Mouse (Mus musculus) limb, embryonic 10.5 days (tissue): ENCODE measurements around the gene Phlda1. TPM values are rescaled to one million over a fixed set of nuclear protein-coding genes. Genes with fewer than 3 reads are reported as not detected.
A peak's percentile ranks its signal among the peaks of the same experiment; 100 is the strongest.

ENCODE experiments used
- DNase-seq: peaks from one replicate; pipeline ENCODE4 v3.0.0-alpha.2; 2017; ENCODE audit warnings: low spot score
- H3K27ac ChIP-seq: fragments of 300-500 bp; sonication (generic); 2 replicates; pipeline ENCODE4 v1.5.1; 2016; ENCODE audit warnings: mild to moderate bottlenecking
- H3K27me3 ChIP-seq: fragments of 300-500 bp; sonication (generic); 2 replicates; pipeline ENCODE4 v1.6.1; 2016; ENCODE audit warnings: low read depth, mild to moderate bottlenecking; ENCODE audit not compliant: poor library complexity, severe bottlenecking
- H3K36me3 ChIP-seq: fragments of 300-500 bp; sonication (generic); 2 replicates; pipeline ENCODE4 v1.6.1; 2016; ENCODE audit warnings: mild to moderate bottlenecking, moderate library complexity
- H3K4me1 ChIP-seq: fragments of 300-500 bp; sonication (generic); 2 replicates; pipeline ENCODE4 v1.6.1; 2016
- H3K4me3 ChIP-seq: fragments of 300-500 bp; sonication (generic); 2 replicates; pipeline ENCODE4 v1.5.1; 2016; ENCODE audit warnings: mild to moderate bottlenecking, moderate library complexity
- H3K9me3 ChIP-seq: fragments of 300-500 bp; sonication (generic); replicated peaks from 2 replicates; pipeline ENCODE4 v1.6.1; 2016; ENCODE audit warnings: mild to moderate bottlenecking
- WGBS: fragments of 180-500 bp; shearing (Covaris S2); methylation state at CpG from one replicate; pipeline ENCODE4 v1.1.7; 2016; 5-methylcytosine and 5-hydroxymethylcytosine counted together
- polyA plus RNA-seq: library from polyadenylated mRNA; unstranded; fragments of >200 nt; fragmentation: Nextera tagmentation; extraction: Ambion mirVana; gene quantifications from 2 replicates; pipeline ENCODE4 v1.2.1, GENCODE M21; 2016

The Phlda1 gene
- polyA plus RNA-seq, 1 experiment from 2014 or later: 19.8 TPM

GRCm38 (mm10) chr10:111520621-111521020 lies 14.5 kb downstream of the Phlda1 start:
- no peaks in the 10 kb centered on the region for H3K36me3 ChIP-seq
- H3K27me3 ChIP-seq: no peaks in the 10 kb centered on the region
- H3K4me3 ChIP-seq: no peak overlapping the region
- peak overlapping the region; percentile 47; the same call in 1 of the 2 replicates for H3K27ac ChIP-seq
- H3K4me1 ChIP-seq: peaks cover 56% of the 10 kb centered on the region
- H3K9me3 ChIP-seq: no peaks in the 10 kb centered on the region
- WGBS: 62% methylated on average over 3 of the region's 3 CpGs
- DNase-seq: no peak

DNA sequence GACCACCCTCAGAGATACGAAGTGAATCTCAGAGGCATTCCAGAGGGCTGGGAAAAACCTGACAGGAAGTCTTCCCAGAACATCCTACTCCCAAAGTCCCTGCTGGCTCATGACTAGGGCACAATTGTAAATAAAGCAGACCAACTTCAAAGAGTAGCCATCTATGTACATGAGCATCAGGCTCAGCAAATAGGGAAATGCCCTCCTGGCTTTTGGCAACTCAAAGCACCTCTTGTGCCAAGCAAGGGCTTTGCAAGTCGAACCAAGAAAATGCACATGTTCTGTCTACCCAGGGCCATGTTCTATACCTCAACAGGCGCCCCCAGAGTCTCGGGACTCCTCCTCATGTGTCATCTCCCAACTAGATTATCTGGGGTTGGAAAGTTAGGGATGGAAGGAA lies 15.6 kb downstream of the Phlda1 start:
- Histone ChIP-seq H3K36me3 (no peaks in the 10 kb centered on the region), H3K27me3 (no peaks in the 10 kb centered on the region), H3K27ac (no peak overlapping the region; the same call in 1 of the 2 replicates), H3K4me3 (no peak overlapping the region), H3K9me3 (no peaks in the 10 kb centered on the region), H3K4me1 (peaks cover 56% of the 10 kb centered on the region)
- DNase-seq: no peak
- 71% methylated on average over 4 of the region's 4 CpGs for WGBS

DNA sequence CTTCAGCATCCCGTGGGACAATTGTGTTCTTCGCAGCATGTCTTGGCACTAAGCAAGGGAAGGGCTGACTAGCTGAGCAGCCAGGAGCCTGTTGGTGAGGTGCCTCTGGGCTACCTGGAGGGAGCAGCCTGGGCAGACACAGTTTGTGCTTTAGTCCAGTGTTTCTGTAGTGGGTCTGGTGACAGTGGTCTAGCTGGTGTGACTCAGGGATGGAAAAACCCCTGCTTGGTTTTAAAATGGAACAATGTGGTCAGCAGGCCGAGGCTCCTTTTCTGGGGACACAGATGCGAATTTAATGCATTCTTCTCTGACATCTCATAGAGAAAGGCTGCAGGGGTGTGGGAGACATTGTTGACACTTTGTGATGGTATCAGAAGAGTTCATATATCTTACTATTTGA lies 16.1 kb downstream of the Phlda1 start:
- no peaks in the 10 kb centered on the region for H3K36me3 ChIP-seq
- DNase-seq: no peak
- H3K4me1 ChIP-seq: peaks cover 56% of the 10 kb centered on the region
- no peaks in the 10 kb centered on the region for H3K27me3 ChIP-seq
- 81% methylated on average over 4 of the region's 4 CpGs for WGBS
- H3K9me3 ChIP-seq: no peaks in the 10 kb centered on the region
- H3K27ac ChIP-seq: no peak overlapping the region
- no peak overlapping the region for H3K4me3 ChIP-seq

DNA sequence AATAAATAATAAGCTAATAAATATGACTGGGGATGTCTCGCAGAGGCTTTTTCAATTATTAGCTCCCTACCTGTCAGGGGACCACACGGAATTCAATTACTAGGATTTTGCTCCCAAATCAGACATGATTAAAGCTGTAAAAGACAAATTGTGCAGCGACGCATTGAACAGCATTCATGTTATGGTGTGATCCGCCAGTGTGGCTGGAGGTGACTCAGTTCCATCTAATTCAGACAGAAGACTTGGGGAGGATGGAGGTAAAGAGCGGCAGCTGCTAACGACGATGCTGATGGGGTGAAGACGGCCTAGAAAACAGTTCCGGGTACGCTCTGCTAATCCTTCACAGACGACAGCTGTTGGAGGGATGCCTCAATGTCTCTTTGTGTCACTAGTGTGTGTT lies 17.8 kb downstream of the Phlda1 start:
- Histone ChIP-seq H3K9me3 (no peaks in the 10 kb centered on the region), H3K27me3 (no peaks in the 10 kb centered on the region), H3K4me3 (no peak overlapping the region), H3K36me3 (no peaks in the 10 kb centered on the region), H3K27ac (no peak overlapping the region), H3K4me1 (peaks cover 56% of the 10 kb centered on the region)
- DNase-seq: no peak
- 84% methylated on average over 12 of the region's 12 CpGs for WGBS

DNA sequence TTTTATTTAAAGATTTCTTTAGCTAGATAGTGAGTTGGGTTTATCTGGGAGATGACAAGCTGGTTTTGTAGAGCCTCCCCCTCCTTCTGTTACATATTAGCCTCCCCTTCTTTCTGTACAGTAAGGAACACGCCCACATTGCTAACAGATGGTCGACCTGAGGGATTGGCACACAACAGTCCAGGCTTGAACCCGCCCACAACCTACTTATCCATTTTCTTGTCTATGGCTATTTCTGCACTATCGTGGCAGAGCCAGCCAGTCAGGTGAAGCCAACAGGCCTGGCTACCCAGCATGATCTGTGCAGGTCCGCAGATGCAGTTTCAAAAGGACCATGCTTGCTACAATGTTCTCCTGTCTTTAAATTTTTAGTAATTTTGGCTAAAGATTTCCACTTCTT lies 21.0 kb downstream of the Phlda1 start:
- DNase-seq: no peak
- Histone ChIP-seq H3K27ac (no peak overlapping the region), H3K9me3 (no peaks in the 10 kb centered on the region), H3K27me3 (no peaks in the 10 kb centered on the region), H3K36me3 (no peaks in the 10 kb centered on the region), H3K4me3 (no peak overlapping the region), H3K4me1 (peaks cover 32% of the 10 kb centered on the region)
- 86% methylated on average over 5 of the region's 5 CpGs for WGBS

GRCm38 (mm10) chr10:111527613-111528012 lies 21.5 kb downstream of the Phlda1 start:
- H3K4me1 ChIP-seq: peaks cover 27% of the 10 kb centered on the region
- H3K27ac ChIP-seq: no peak overlapping the region
- no peak for DNase-seq
- no peak overlapping the region for H3K4me3 ChIP-seq
- 95% methylated on average over 7 of the region's 7 CpGs for WGBS
- H3K36me3 ChIP-seq: no peaks in the 10 kb centered on the region
- no peaks in the 10 kb centered on the region for H3K9me3 ChIP-seq
- no peaks in the 10 kb centered on the region for H3K27me3 ChIP-seq

GRCm38 (mm10) chr10:111528283-111528682 lies 22.2 kb downstream of the Phlda1 start:
- Histone ChIP-seq H3K27me3 (no peaks in the 10 kb centered on the region), H3K36me3 (no peaks in the 10 kb centered on the region), H3K9me3 (no peaks in the 10 kb centered on the region), H3K4me1 (peaks cover 21% of the 10 kb centered on the region), H3K4me3 (no peak overlapping the region), H3K27ac (no peak overlapping the region)
- WGBS: 76% methylated on average over 4 of the region's 4 CpGs
- DNase-seq: no peak

DNA sequence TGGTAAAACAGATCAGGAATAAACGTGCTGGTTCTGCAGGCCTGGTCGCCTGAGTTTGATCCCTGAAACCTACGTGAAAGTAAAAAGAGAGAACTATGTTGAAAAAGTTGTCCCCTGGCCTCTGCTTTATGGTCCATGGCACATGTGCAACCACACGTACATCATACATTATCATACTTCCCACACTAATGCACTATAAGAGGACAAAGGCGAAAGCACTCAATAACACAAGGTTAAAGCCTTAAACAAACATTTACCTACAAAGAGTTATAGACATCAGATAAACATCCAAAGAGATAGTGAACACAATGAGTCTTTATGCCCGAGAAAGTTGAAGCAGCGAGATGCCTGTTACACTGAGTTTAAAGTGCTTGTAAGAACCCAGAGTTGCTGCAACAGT lies 24.3 kb downstream of the Phlda1 start:
- no peaks in the 10 kb centered on the region for H3K36me3 ChIP-seq
- DNase-seq: no peak
- H3K4me3 ChIP-seq: no peak overlapping the region
- 89% methylated on average over 7 of the region's 7 CpGs for WGBS
- no peak overlapping the region for H3K27ac ChIP-seq
- no peaks in the 10 kb centered on the region for H3K27me3 ChIP-seq
- H3K9me3 ChIP-seq: no peaks in the 10 kb centered on the region
- H3K4me1 ChIP-seq: peaks cover 31% of the 10 kb centered on the region

- Histone ChIP-seq H3K4me3 (no peak overlapping the region), H3K9me3 (no peaks in the 10 kb centered on the region), H3K36me3 (no peaks in the 10 kb centered on the region), H3K27me3 (no peaks in the 10 kb centered on the region), H3K27ac (no peak overlapping the region), H3K4me1 (peaks cover 48% of the 10 kb centered on the region)
- no peak for DNase-seq
- WGBS: 81% methylated on average over 8 of the region's 8 CpGs
Observed at GRCm38 (mm10) chr10:111534691-111535090, 28.6 kb downstream of the Phlda1 start.

- Histone ChIP-seq H3K9me3 (no peaks in the 10 kb centered on the region), H3K4me1 (peaks cover 63% of the 10 kb centered on the region), H3K27ac (no peak overlapping the region; the same call in 1 of the 2 replicates), H3K27me3 (no peaks in the 10 kb centered on the region), H3K36me3 (no peaks in the 10 kb centered on the region), H3K4me3 (no peak overlapping the region)
- DNase-seq: no peak
- 91% methylated on average over 19 of the region's 19 CpGs for WGBS
Observed at GRCm38 (mm10) chr10:111537410-111537809, 31.3 kb downstream of the Phlda1 start.

DNA sequence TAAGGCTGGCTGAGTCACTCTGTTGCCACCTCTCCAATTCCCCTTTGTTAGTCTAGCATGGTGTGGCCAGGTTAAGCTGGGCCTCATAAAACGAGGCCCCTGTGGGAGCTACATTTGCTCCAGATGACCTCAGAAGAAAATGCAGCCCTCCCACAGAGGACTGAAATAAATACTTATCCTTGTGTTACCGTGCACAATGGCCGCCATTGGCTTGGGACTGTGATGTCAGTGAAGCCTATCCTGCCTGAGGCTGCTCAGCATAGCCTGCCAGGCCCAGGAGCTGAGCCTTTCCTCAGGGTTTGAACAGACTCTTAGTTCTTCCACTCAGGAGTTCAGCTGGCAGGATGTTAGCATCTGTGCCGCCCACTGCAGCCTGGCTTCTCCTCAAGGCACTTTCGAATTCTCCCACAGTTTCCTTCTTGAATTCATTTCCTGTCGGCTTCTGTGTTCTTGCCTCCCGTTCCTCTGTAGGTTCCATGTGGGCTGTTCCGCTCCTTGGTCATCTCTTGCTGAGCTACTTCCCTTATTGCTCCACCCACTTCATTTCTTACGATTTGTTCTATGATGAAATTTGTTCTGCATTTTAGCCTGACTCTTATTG lies 33.7 kb downstream of the Phlda1 start:
- Histone ChIP-seq H3K4me1 (peaks cover 72% of the 10 kb centered on the region), H3K9me3 (no peaks in the 10 kb centered on the region), H3K4me3 (peak overlapping the region; percentile 11), H3K27ac (peak overlapping the region; percentile 87), H3K36me3 (no peaks in the 10 kb centered on the region), H3K27me3 (no peaks in the 10 kb centered on the region)
- 29% methylated on average over 9 of the region's 9 CpGs for WGBS
- DNase-seq: peak; percentile 69

- DNase-seq: no peak
- Histone ChIP-seq H3K4me1 (peaks cover 68% of the 10 kb centered on the region), H3K36me3 (no peaks in the 10 kb centered on the region), H3K9me3 (no peaks in the 10 kb centered on the region), H3K4me3 (no peak overlapping the region), H3K27me3 (no peaks in the 10 kb centered on the region), H3K27ac (peak overlapping the region; percentile 87)
- 95% methylated on average over 9 of the region's 9 CpGs for WGBS
Observed at GRCm38 (mm10) chr10:111540678-111541077, 34.6 kb downstream of the Phlda1 start.

DNA sequence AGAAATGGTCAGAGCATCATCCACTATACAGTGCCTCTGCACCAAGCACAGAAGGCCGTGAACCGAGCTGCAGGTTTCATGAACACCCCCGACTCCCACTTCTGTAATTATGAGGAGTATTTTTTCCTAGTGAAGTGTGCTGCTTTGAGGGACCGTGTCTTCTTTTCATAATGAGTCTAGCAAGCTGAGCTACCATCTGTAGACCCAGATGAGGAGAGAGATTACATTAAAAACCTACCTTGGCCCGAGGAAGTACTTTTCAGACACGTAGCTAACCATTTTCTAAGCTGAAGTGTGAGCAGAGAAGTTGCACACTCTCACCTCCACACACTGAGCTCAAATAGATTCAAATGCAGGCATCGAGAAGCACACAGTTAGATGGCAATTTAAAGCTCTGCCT lies 37.0 kb downstream of the Phlda1 start:
- Histone ChIP-seq H3K27ac (no peak overlapping the region; the same call in 1 of the 2 replicates), H3K36me3 (no peaks in the 10 kb centered on the region), H3K4me1 (peaks cover 59% of the 10 kb centered on the region), H3K9me3 (no peaks in the 10 kb centered on the region), H3K27me3 (no peaks in the 10 kb centered on the region), H3K4me3 (no peak overlapping the region)
- no peak for DNase-seq
- WGBS: 91% methylated on average over 7 of the region's 7 CpGs

DNA sequence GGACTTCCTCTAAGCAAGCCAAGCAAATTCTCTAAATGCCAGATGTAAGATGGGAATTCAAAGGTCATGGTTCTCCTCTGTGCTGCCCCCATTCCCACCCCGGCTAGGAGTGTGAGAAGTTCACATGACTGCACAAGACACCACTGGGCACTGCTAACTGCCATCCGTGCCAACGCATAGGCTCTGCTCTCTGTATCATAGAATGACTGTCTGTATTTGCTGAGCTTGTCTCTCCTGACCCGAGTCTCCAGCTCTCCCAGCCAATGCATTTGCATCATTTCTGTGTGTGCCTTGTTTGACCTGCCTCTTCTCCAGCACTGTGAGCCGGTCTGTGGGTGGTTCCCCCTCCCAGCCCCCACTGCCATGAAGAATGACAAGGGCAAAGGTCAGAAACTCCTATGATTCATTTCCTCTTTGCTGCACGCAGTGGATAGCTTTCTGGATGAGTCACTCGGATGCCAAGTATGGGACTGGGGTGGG lies 37.7 kb downstream of the Phlda1 start:
- DNase-seq: no peak
- 56% methylated on average over 7 of the region's 7 CpGs for WGBS
- Histone ChIP-seq H3K9me3 (no peaks in the 10 kb centered on the region), H3K36me3 (no peaks in the 10 kb centered on the region), H3K4me1 (peaks cover 51% of the 10 kb centered on the region), H3K27me3 (no peaks in the 10 kb centered on the region), H3K27ac (peak overlapping the region; percentile 68; the same call in 1 of the 2 replicates), H3K4me3 (no peak overlapping the region)
